In genomic region chr1:57436408-57436807, GRCm38 (mm10) we compare ENCODE assay signal across 8 mouse cellular contexts. TPM values are rescaled to one million over a fixed set of nuclear protein-coding genes. Genes with fewer than 3 reads are reported as not detected.
DNase-seq lines count a peak whose midpoint lies in the region; ATAC-seq and TF ChIP-seq lines count a peak whose summit lies in the region.

No protein-coding gene starts in this region.

- ATAC-seq in neural tube, embryonic 13.5 days (ENCODE audit: low read depth), result no peak
- peak; percentile 60; the same call in 1 of the 2 replicates for ATAC-seq in limb, embryonic 13.5 days (ENCODE audit: low FRiP score, low read depth)
- ATAC-seq in midbrain, postnatal 0 days (ENCODE audit: low FRiP score), result no peak

- no peaks in the 10 kb centered on the region for H3K36me3 ChIP-seq in neural tube, embryonic 13.5 days
- no peaks in the 10 kb centered on the region for H3K36me3 ChIP-seq in erythroblast, embryonic 14.5 days (ENCODE audit: control insufficient read depth)
- H3K36me3 ChIP-seq in limb, embryonic 13.5 days, result no peaks in the 10 kb centered on the region
- no peaks in the 10 kb centered on the region for H3K36me3 ChIP-seq in midbrain, postnatal 0 days (ENCODE audit: insufficient read depth, low read length)

- no peak overlapping the region for H3K4me3 ChIP-seq in neural tube, embryonic 13.5 days
- H3K4me3 ChIP-seq in erythroblast, embryonic 14.5 days (replicated peaks), result peak overlapping the region; percentile 6
- peak overlapping the region; percentile 33 for H3K4me3 ChIP-seq in limb, embryonic 13.5 days
- peak overlapping the region; percentile 22; the same call in 1 of the 2 replicates for H3K4me3 ChIP-seq in midbrain, postnatal 0 days (ENCODE audit: low read depth, low read length)

- H3K4me2 ChIP-seq in neural tube, embryonic 13.5 days, result peak overlapping the region; percentile 29
- peak overlapping the region; percentile 63 for H3K4me2 ChIP-seq in limb, embryonic 13.5 days (replicated peaks)
- H3K4me2 ChIP-seq in midbrain, postnatal 0 days (ENCODE audit: low read depth, low read length, poor library complexity, severe bottlenecking), result peak overlapping the region; percentile 46

- 75% methylated on average over 9 of the region's 9 CpGs for WGBS in neural tube, embryonic 13.5 days
- 30% methylated on average over 9 of the region's 9 CpGs for WGBS in limb, embryonic 13.5 days
- whole genome bisulfite sequencing in midbrain, postnatal 0 days, result 56% methylated on average over 9 of the region's 9 CpGs

- DNase-seq in neural tube, embryonic 10.5 days (ENCODE audit: extremely low spot score, low spot score), result no peak
- DNase-seq in heart, postnatal 14 days, result peak; percentile 55 to 68
- DNase-seq in midbrain, postnatal 0 days (ENCODE audit: low spot score), result no peak
- no peak for DNase-seq in right cerebral cortex, postnatal 14 days
- DNase-seq in embryo, embryonic 9.5 days (ENCODE audit: extremely low spot score), result no peak

- no peak overlapping the region for H3K9ac ChIP-seq in neural tube, embryonic 13.5 days
- H3K9ac ChIP-seq in limb, embryonic 13.5 days, result peak overlapping the region; percentile 62
- no peak overlapping the region for H3K9ac ChIP-seq in midbrain, postnatal 0 days (replicated peaks; ENCODE audit: low read length, poor library complexity, severe bottlenecking)

- H3K4me1 ChIP-seq in neural tube, embryonic 13.5 days (replicated peaks), result peaks cover 12% of the 10 kb centered on the region
- peaks cover 13% of the 10 kb centered on the region for H3K4me1 ChIP-seq in erythroblast, embryonic 14.5 days (ENCODE audit: control insufficient read depth)
- H3K4me1 ChIP-seq in limb, embryonic 13.5 days, result peaks cover 28% of the 10 kb centered on the region
- H3K4me1 ChIP-seq in midbrain, postnatal 0 days (ENCODE audit: insufficient read depth, low read length), result no peaks in the 10 kb centered on the region

- H3K27ac ChIP-seq in neural tube, embryonic 13.5 days (replicated peaks), result no peak overlapping the region
- H3K27ac ChIP-seq in limb, embryonic 13.5 days, result peak overlapping the region; percentile 83
- no peak overlapping the region for H3K27ac ChIP-seq in midbrain, postnatal 0 days (ENCODE audit: low read depth, low read length)

- no peak for TF ChIP-seq CTCF in midbrain, postnatal 0 days (IDR thresholded peaks at IDR 0.05)

- H3K27me3 ChIP-seq in neural tube, embryonic 13.5 days, result no peaks in the 10 kb centered on the region
- no peaks in the 10 kb centered on the region for H3K27me3 ChIP-seq in erythroblast, embryonic 14.5 days (ENCODE audit: control insufficient read depth)
- no peaks in the 10 kb centered on the region for H3K27me3 ChIP-seq in limb, embryonic 13.5 days
- H3K27me3 ChIP-seq in midbrain, postnatal 0 days (ENCODE audit: insufficient read depth, low read length), result no peaks in the 10 kb centered on the region

- H3K9me3 ChIP-seq in neural tube, embryonic 13.5 days, result no peaks in the 10 kb centered on the region
- H3K9me3 ChIP-seq in erythroblast, embryonic 14.5 days (ENCODE audit: control insufficient read depth, low read length), result no peaks in the 10 kb centered on the region
- no peaks in the 10 kb centered on the region for H3K9me3 ChIP-seq in limb, embryonic 13.5 days
- no peaks in the 10 kb centered on the region for H3K9me3 ChIP-seq in midbrain, postnatal 0 days (ENCODE audit: low read length)

- intact Hi-C loops in heart, postnatal 14 days (cut with DNase I), result loop anchor here (5.0 kb wide), 1 partner anchor 61 kb away; no protein-coding TSS in a partner anchor

RNA-seq across cellular contexts. Expression of gene Tyw5, which starts 29.5 kb away (rescaled TPM):
- polyA plus RNA-seq in neural tube, embryonic 13.5 days (2015; fragmentation: Nextera tagmentation; extraction: Ambion mirVana), result 25.5 and 28.2 TPM in 2 replicates
- 0.10 and 0.12 TPM in 2 replicates for polyA plus RNA-seq in erythroblast, embryonic 14.5 days (2012)
- 1 to 10 TPM; 5.6 to 5.8 TPM for total RNA-seq in heart, postnatal 14 days (2021)
- 32.6 and 33.0 TPM in 2 replicates for polyA plus RNA-seq in limb, embryonic 13.5 days (2015; fragmentation: Nextera tagmentation; extraction: Ambion mirVana)
- 17.9 and 27.3 TPM in 2 replicates for total RNA-seq in midbrain, postnatal 0 days (2014; rRNA removed)
- polyA plus RNA-seq in midbrain, postnatal 0 days (2015; fragmentation: Nextera tagmentation; extraction: Ambion mirVana), result 30.4 TPM in 2 replicates

RNA-seq across cellular contexts. Expression of gene Maip1, which starts 30.3 kb away (rescaled TPM):
- polyA plus RNA-seq in neural tube, embryonic 13.5 days (2015; fragmentation: Nextera tagmentation; extraction: Ambion mirVana), result 17.1 and 19.6 TPM in 2 replicates
- polyA plus RNA-seq in erythroblast, embryonic 14.5 days (2012), result 1.4 and 1.6 TPM in 2 replicates
- total RNA-seq in heart, postnatal 14 days (2021), result 10 to 100 TPM; 10.6 to 11.0 TPM
- 19.1 and 20.6 TPM in 2 replicates for polyA plus RNA-seq in limb, embryonic 13.5 days (2015; fragmentation: Nextera tagmentation; extraction: Ambion mirVana)
- 9.0 and 15.6 TPM in 2 replicates for total RNA-seq in midbrain, postnatal 0 days (2014; rRNA removed)
- 18.3 and 20.8 TPM in 2 replicates for polyA plus RNA-seq in midbrain, postnatal 0 days (2015; fragmentation: Nextera tagmentation; extraction: Ambion mirVana)

RNA-seq across cellular contexts. Expression of gene 1700066M21Rik, which starts 59.0 kb away (rescaled TPM):
- 16.0 and 16.1 TPM in 2 replicates for polyA plus RNA-seq in neural tube, embryonic 13.5 days (2015; fragmentation: Nextera tagmentation; extraction: Ambion mirVana)
- polyA plus RNA-seq in erythroblast, embryonic 14.5 days (2012), result 0.91 and 0.93 TPM in 2 replicates
- 1 to 10 TPM; 3.0 to 3.1 TPM for total RNA-seq in heart, postnatal 14 days (2021)
- polyA plus RNA-seq in limb, embryonic 13.5 days (2015; fragmentation: Nextera tagmentation; extraction: Ambion mirVana), result 11.7 and 12.9 TPM in 2 replicates
- 21.4 and 23.8 TPM in 2 replicates for total RNA-seq in midbrain, postnatal 0 days (2014; rRNA removed)
- 21.3 and 23.3 TPM in 2 replicates for polyA plus RNA-seq in midbrain, postnatal 0 days (2015; fragmentation: Nextera tagmentation; extraction: Ambion mirVana)

Comparison
In these comparisons a context has a peak if more than half of its experiments do, and no peak if none do; other contexts are left out.
1. DNase-seq: peak in heart, postnatal 14 days (2 of 2); none in neural tube, embryonic 10.5 days (single experiment), midbrain, postnatal 0 days (single experiment), right cerebral cortex, postnatal 14 days (single experiment) and embryo, embryonic 9.5 days (single experiment).
2. RNA of gene Tyw5, which starts 29.5 kb away (polyA plus RNA-seq): 32.6 to 33.0 TPM in limb, embryonic 13.5 days, 30.4 TPM in midbrain, postnatal 0 days and 25.5 to 28.2 TPM in neural tube, embryonic 13.5 days; 0.10 to 0.12 TPM in erythroblast, embryonic 14.5 days; every median in the first group is over 10 times any median in the second.
3. Peak in every context shown above with its lines, with median percentiles within 50 percentile points of each other: H3K4me2 ChIP-seq.